Mouse (Mus musculus) bone marrow, adult 2 months (tissue): Measurements from ENCODE around the gene Cx3cl1. TPM values are rescaled to one million over a fixed set of nuclear protein-coding genes. Genes with fewer than 3 reads are reported as not detected.

Source experiments
- H3K27ac ChIP-seq: fragments of 200-500 bp; 2 replicates; pipeline ENCODE4 v1.5.1; 2012; ENCODE audit warnings: low read depth, mild to moderate bottlenecking, control low read depth, inconsistent platforms, low read length; ENCODE audit not compliant: control insufficient read depth, poor library complexity, insufficient read depth
- H3K4me1 ChIP-seq: fragments of 200-500 bp; 2 replicates; pipeline ENCODE4 v1.6.1; 2011; ENCODE audit warnings: low read length; ENCODE audit not compliant: control insufficient read depth, insufficient read depth
- H3K4me3 ChIP-seq: fragments of 200-500 bp; replicated peaks from 2 replicates; pipeline ENCODE3; 2011; ENCODE audit warnings: mild to moderate bottlenecking, low read depth, low read length, control low read depth; ENCODE audit not compliant: control insufficient read depth
- CTCF ChIP-seq: fragments of 200-500 bp; IDR thresholded peaks from 2 replicates; pipeline ENCODE4 v1.5.1; 2011; ENCODE audit warnings: low read length, control low read depth; ENCODE audit not compliant: control insufficient read depth, insufficient read depth
- POLR2A ChIP-seq: fragments of 200-500 bp; IDR thresholded peaks from 2 replicates; pipeline ENCODE4 v1.6.1; 2011; ENCODE audit warnings: low read depth, mild to moderate bottlenecking, control low read depth, low read length, borderline replicate concordance; ENCODE audit not compliant: control insufficient read depth
- whole genome bisulfite sequencing: fragments of 180-500 bp; shearing (Covaris S2); methylation state at CpG from one replicate; pipeline ENCODE4 v1.1.7; 2018; 5-methylcytosine and 5-hydroxymethylcytosine counted together
- polyA plus RNA-seq: library from polyadenylated mRNA; stranded (reverse); fragments of >200 nt; gene quantifications from 2 replicates; pipeline ENCODE4 v1.2.4, GENCODE M21; 2011; ENCODE audit warnings: low replicate concordance; ENCODE audit not compliant: missing spikeins, insufficient read depth, insufficient read length

Cx3cl1 gene
- polyA plus RNA-seq, 1 experiment = 3.6 TPM

DNA sequence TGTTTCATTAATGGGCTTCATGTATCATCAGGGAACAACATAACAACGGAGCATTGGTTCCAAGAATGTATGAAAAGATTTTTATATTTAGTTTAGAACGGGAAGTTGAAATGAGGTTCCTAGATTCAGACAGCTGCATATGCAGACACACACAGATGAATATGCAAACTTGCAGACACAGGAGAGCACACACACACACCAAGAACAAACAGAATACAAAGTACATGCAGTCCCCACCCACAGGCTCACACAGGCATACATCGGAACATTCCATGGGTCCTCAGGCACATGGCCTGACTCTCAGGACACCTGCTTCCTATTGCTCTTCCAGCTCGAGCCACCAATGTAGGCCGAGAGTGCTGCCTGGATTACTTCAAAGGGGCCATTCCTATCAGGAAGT is 39.0 kb downstream of the Cx3cl1 start:
- no peak for TF ChIP-seq CTCF
- no peak for TF ChIP-seq POLR2A
- Histone ChIP-seq H3K27ac (no peak overlapping the region), H3K4me3 (no peak overlapping the region), H3K4me1 (peaks cover 1% of the 10 kb centered on the region)
- WGBS = 79% methylated on average over 5 of the region's 5 CpGs

DNA sequence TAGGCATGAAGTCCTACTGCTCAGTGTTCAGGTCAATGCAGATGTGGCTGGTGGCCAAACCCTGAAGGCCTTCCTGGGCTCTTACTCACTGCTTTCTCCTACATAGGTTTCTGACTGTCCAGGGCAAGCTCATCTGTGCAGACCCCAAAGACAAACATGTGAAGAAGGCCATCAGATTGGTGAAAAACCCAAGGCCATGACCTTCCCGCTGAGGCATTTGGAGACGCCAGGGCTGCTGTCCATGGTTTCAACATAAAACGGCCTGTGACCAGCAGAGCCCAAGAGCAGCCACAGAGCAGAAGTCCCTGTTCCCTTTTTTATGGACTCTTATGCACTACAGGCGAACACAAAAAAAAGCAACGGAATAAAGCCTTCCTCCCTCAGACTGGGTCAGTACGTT is 39.8 kb downstream of the Cx3cl1 start:
- H3K4me3 ChIP-seq = no peak overlapping the region
- 27% methylated on average over 6 of the region's 6 CpGs for WGBS
- H3K27ac ChIP-seq = peak overlapping the region; percentile 2; the same call in 1 of the 2 replicates
- H3K4me1 ChIP-seq = peaks cover 1% of the 10 kb centered on the region
- no peak for TF ChIP-seq POLR2A

- no peak overlapping the region for H3K27ac ChIP-seq
- no peak for TF ChIP-seq POLR2A
- TF ChIP-seq CTCF = peak; percentile 30; the same call in 1 of the 2 replicates
- 30% methylated on average over 6 of the region's 6 CpGs for WGBS
- H3K4me3 ChIP-seq = no peak overlapping the region
- peaks cover 1% of the 10 kb centered on the region for H3K4me1 ChIP-seq
Measured at GRCm38 (mm10) chr8:94812645-94813098, 40.9 kb downstream of the Cx3cl1 start.

DNA sequence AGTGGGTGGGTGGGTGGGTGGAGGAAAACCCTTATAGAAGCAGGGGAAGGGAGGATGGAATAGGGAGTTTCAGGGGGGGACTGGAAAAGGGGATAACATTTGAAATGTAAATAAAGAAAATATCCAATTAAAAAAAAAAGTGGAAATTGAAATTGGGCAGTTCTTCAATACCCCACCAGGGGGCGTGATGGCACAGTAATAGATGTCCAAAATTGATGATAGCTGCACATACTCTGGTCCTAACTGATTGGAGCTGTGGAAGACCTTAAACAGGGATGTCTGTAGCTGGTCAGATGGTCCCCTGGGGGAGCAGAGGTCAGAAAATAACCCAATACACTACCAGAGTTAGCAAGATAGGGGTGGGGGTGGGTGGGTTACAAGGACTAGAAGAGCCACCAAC is 42.7 kb downstream of the Cx3cl1 start:
- TF ChIP-seq POLR2A (no peak), CTCF (peak; percentile 17; the same call in 1 of the 2 replicates)
- 0% methylated on average over 1 of the region's 1 CpGs for WGBS
- no peak overlapping the region for H3K4me3 ChIP-seq
- peaks cover 1% of the 10 kb centered on the region for H3K4me1 ChIP-seq
- no peak overlapping the region for H3K27ac ChIP-seq

DNA sequence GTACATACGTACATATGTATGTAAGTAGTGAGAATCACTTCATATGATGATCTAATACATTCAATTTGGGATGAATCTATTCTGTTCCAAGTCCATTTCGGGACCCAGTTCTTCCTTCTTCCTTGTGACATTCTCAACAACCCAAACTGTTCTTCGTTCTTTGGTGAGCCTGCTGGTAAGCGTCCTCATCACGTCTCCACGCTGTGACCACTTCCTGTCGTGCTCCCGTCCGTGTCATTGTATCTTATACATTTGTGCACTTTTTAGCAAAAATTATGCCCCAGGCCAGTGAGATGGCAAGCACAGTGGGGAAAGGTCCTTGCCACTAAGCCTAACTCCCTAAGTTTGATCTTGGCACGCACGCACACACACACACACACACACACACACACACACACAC is 46.1 kb downstream of the Cx3cl1 start:
- Histone ChIP-seq H3K4me1 (no peaks in the 10 kb centered on the region), H3K4me3 (no peak overlapping the region), H3K27ac (no peak overlapping the region)
- 45% methylated on average over 11 of the region's 11 CpGs for WGBS
- TF ChIP-seq POLR2A (no peak), CTCF (no peak)

DNA sequence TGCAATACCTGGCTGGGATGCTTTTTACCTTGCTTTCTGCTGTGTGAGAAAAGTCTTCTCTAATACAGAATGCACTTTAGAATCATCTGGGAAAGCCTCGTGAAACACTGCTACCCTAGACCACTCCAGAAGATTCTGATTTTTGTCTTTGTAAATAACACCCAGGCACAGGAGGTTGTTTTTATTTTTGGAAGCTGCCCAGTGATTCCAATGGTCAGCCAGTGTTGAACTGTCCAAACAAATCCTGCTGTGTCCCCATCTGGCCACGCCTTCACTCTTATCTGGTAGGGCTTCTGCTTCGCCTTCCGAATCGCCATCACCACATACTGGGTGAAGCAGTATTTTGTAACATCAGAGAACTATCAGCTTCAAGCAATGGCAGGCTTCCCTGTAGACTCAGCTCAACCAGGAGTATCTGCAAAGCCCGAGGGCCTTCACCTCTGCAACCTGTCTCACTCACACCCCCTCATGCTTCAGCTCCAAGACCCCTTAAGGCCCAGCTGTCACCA is 47.9 kb downstream of the Cx3cl1 start:
- no peak overlapping the region for H3K27ac ChIP-seq
- 71% methylated on average over 6 of the region's 6 CpGs for WGBS
- no peaks in the 10 kb centered on the region for H3K4me1 ChIP-seq
- no peak for TF ChIP-seq POLR2A
- no peak for TF ChIP-seq CTCF
- H3K4me3 ChIP-seq = no peak overlapping the region

DNA sequence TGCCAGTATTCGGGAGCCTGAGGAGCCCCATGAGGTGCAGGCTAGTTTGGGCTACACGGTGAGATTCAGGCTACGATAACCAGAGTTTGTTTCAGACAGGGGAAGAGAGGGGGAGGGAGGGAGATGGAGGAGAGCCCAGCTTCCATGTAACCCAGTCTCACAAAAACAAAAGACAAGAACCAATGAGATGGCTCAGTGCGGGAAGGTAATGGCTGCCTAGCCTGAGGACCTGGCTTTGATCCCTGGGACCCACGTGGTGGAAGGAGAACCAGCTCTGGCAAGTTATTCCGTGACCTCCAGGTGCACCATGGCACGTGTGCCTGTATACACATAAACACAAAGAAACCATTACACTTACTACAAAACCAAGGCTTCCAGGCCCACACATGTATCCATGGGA is 48.7 kb downstream of the Cx3cl1 start:
- no peak overlapping the region for H3K4me3 ChIP-seq
- no peak overlapping the region for H3K27ac ChIP-seq
- WGBS = 89% methylated on average over 7 of the region's 7 CpGs
- TF ChIP-seq POLR2A = no peak
- TF ChIP-seq CTCF = no peak
- H3K4me1 ChIP-seq = no peaks in the 10 kb centered on the region

- Histone ChIP-seq H3K27ac (no peak overlapping the region), H3K4me1 (no peaks in the 10 kb centered on the region), H3K4me3 (no peak overlapping the region)
- WGBS = 96% methylated on average over 2 of the region's 2 CpGs
- TF ChIP-seq CTCF (no peak), POLR2A (no peak)
Measured at GRCm38 (mm10) chr8:94821381-94821780, 49.6 kb downstream of the Cx3cl1 start.

DNA sequence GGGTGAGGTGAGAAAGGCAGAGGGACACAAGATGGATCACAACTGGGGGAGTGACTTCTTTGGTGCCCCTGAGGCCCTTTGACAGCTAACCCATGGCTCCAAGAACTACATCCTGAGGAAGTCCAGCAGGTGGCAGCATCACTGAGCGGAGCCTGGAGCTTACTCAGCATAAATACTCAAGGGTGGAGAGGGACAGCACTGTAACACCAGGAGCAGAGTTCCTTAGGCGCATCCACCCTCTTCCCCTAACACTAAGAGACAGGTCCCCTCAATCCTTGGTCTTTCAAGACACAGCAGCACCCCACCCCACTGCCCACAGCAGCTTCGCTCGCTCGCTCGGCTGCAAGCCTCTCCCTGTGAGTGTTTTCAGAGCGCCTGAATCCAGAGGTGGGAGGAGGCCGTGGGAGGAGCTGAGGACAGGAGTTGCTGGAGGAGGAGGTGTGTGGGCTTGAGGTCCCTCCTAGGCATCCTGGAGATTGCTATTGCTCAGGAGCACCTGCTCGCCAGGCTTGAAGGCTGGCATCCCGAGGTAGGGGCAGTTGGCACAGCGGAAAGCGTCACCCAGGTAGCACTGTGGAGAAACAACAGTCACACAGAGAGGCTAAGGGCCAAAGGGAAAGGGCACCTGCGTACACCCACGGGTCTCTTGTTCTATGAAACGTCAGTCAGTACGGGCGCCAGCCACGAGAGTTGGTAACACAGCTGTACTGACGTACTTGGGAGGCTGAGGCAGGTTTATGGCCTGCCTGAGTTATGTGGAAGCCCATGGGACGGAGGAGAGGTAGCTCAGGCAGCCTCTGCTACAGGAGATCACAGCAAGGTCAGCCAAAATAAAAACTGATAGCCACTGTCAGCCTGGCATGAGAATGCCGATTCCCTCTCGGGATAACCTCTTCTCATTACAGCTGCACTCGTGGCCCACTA is 51.1 kb downstream of the Cx3cl1 start:
- no peak overlapping the region for H3K27ac ChIP-seq
- 92% methylated on average over 23 of the region's 23 CpGs for WGBS
- TF ChIP-seq CTCF (peak; percentile 79), POLR2A (no peak)
- no peak overlapping the region for H3K4me3 ChIP-seq
- H3K4me1 ChIP-seq = no peaks in the 10 kb centered on the region

DNA sequence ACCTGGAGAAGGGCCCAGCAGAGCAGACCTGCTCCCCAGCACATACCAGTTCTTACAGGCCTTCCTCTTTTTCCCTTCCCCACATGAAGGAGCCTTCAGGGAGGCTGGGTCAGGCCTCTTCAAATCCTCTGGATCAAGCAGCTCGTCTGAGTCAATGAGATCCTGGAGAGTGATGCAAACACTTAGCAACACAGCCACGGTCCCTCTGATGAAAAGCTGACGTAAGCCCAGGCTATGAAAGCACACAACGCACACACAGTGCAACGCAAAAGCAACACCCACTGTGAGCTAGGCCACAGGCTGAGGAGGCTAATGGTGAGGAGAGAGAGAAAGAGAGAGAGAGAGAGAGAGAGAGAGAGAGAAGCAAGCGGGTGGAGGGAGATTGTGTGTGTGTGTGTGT is 53.4 kb downstream of the Cx3cl1 start:
- H3K4me1 ChIP-seq = no peaks in the 10 kb centered on the region
- 73% methylated on average over 6 of the region's 6 CpGs for WGBS

More for the DNA sequence above, 53.4 kb downstream of the Cx3cl1 start:
- Histone ChIP-seq H3K27ac (no peak overlapping the region), H3K4me3 (no peak overlapping the region)
- no peak for TF ChIP-seq POLR2A
- no peak for TF ChIP-seq CTCF
